Mouse (Mus musculus) right cerebral cortex, postnatal 14 days (tissue): ENCODE results near the gene Mrpl58.
"Not testable (repeated sequence)": the region's sequence is repeated elsewhere in the genome, so short reads cannot be mapped to it uniquely, and the experiment has no call there.

ENCODE experiments used
- DNase-seq: peaks from one replicate; pipeline ENCODE4 v3.0.0; 2022

Mrpl58 gene

DNA sequence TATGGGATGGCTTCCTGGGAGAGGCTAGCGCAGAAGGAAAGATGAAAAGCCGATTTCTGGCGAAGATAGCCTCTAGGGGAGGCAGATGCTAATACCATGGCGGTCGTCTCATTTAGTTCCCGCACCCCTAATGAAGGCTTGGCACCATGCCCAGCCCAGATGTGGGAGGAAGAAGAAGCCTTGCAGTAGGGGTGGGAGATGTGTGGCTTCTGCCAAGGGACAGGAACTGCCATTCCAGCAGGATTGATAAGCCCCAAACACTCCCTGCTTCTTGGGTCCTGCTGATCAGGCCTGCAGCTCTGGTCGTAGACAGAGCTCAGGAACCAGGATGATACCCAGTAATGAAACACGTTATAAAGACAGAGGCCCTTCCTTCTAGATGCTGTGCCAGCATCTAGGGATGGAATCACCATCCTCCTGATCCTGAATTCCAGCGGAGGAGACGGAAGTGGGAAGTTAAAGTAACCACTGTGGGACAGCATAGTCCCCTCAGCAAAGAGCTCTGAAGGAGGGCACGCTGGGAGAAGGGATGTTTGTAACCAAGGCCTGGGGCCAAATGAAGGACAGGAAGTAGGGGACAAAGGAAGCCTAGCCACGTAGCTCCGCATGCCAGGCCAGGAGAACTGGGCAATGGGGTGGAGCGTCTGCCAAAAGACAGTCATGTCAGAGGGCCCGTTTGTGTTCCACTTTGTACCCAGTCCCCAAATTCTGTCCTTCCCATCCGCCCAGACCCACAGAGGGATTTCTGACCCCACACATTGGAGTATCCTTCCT is 19.7 kb upstream of the Mrpl58 start:
- DNase-seq, result peak; percentile 69

DNA sequence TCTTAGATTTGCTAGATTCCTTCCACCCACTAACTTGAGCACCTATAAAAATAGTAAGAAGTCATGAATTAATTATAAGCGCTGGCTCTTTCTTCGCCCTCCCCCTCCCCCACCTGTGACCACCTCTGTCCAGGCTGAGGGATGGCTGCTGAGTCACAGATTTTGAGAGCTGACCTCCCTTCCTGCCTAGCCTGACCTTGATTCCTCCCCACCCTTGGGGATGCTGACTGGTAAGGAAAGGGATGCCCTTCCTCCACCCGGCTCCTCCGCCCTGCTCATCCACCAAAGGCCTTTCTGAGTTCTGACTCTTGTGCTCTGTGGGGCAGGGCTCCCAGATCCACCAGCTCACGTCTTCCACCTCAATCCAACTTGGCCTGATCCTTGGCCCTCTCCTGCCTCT is 19.0 kb upstream of the Mrpl58 start:
- DNase-seq, result no peak

DNA sequence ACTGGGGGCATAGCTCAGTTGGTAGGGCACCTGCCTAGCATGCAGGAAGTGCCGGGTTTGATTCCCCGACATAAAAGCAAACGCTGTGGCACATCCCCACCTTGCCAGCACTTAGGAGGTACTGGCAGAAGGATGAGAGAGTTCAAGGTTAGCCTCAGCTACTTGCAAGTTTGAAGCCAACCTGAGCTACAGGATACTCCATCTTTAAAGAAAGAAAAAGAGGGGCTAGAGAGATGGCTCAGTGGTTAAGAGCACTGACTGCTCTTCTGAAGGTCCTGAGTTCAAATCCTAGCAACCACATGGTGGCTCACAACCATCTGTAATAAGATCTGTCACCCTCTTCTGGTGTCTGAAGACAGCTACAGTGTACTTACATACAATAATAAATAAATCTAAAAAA is 16.7 kb upstream of the Mrpl58 start:
- not testable (repeated sequence) for DNase-seq

DNA sequence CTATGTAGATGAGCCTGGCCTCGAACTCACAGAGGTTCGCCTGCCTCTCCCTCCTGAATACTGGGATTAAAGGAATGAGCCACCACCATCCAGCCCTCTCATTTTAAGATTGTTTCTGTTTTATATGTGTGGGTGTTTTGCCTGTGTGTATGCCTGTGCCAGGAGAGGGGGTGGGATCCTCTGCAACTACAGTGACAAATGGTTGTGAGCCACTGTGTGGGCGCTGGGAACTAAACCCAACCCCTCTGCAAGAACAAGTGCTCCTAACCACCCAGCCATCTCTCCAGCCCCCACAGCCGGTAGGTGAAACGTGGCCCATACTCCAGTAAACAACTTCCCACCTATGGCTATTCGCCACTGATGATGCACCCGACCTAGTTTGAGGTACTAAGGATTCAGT is 12.2 kb upstream of the Mrpl58 start:
- no peak for DNase-seq

DNA sequence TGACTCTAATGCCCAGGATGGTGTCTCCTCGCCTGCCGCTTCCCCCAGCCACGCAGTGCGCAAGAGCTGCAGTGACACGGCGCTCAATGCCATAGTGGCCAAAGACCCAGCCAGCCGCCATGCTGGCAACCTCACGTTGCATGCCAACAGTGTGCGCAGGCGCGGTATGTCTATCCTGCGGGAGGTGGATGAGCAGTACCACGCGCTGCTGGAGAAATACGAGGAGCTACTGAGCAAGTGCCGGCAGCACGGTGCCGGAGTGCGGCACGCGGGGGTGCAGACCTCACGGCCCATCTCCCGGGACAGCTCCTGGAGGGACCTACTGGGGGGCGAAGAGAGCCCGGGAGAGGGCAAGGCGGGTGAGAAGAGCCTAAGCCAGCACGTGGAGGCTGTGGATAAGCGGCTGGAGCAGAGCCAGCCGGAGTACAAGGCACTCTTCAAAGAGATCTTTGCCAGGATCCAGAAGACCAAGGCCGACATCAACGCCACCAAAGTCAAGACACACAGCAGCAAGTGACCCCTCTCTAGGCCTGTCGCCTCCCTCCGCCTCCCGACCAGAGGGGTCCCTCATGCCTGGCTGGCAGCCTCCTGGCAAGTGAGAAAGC is 9.7 kb upstream of the Mrpl58 start:
- no peak for DNase-seq

DNA sequence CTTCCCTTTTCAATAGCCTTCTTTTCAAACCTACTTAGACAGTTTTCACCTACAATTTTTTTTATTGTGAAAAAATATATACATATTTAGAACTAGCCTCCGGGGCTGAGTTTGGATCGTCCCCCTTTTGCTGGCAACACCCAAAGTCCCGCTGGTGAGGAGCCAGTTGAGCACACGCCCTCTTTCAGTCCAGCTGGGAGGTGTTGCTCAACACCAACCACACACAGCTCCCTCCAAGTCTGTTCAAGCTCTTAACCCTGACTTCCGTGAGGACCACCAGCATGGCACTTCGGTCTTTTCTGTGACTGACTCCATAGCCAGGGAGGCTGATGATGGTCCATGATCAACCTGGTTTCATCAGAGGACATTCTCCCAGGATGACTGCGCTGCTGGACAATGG is 5.5 kb upstream of the Mrpl58 start:
- no peak for DNase-seq

DNA sequence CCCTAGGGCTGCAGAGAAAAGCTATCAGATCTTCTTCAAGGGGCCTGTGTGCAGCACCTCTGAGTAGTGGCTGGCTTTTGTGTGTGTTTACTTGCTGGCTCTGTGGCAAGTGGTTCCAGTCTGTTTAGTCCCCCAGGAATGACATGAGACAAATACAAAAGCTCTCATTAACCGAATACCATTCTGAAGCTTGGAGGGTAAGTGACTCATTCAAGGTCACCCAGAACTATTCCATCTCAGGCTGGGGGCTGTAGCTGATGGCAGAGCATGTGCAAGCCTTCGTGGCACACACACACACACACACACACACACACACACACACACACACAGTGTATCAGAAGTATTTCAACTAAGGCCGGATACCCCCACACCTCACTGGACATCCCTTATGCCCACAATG is 3.4 kb upstream of the Mrpl58 start:
- DNase-seq, result no peak

DNA sequence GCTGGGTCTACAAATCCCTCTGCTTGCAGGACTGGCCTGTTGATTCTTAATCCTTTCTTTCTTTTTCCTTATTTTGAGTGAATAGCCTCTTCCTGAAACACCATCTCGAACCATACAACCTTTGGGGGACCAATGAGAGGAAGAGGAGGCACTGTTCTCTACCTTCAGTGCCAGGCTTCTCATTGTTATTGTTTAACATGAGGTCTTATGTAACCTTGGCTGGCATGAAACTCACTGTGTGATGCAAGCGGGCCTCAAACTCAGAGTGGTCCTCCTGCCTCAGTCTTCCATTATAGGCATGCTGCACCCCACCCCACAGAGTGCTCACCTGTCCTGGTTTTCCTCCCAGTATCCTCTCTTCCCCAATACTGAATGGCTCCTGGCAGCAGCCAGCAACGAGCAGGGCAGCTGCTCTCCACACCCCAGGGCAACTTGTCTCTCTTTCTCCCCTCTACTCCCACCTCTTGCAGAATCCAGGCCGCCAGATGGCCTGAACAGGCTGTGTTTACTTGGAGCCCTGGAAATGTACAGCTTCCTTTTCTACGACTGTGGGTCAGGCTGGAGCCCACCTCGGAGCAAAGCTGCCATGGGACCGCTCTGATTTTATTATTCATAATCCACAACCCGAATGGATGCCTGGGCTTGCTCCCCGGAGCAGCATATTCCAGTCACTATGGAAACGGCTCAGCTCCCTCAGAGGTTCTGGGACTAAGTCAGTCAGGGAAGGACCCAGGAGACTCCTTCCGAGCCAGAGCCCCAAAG is 2.7 kb upstream of the Mrpl58 start:
- peak; percentile 23 for DNase-seq

DNA sequence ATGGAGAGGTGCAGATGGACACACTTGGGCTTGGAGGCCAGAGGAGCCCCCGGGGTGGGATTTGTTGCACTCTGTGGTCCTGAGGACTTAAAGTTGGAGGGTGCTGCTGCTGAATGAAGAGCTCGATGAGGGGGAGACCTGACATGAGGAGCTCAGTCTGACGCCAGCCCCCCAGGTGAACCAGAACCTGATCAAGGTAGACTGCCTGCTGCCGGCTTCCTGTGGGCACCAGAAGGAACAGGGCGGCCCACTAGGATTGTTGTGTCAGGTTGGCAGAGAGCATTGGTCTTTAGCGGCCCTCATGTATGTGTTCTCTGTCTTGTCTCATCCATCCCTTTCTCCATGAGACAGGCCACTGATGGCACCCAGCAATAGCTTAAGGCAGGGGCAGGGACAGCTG is 2.2 kb downstream of the Mrpl58 start:
- no peak for DNase-seq

DNA sequence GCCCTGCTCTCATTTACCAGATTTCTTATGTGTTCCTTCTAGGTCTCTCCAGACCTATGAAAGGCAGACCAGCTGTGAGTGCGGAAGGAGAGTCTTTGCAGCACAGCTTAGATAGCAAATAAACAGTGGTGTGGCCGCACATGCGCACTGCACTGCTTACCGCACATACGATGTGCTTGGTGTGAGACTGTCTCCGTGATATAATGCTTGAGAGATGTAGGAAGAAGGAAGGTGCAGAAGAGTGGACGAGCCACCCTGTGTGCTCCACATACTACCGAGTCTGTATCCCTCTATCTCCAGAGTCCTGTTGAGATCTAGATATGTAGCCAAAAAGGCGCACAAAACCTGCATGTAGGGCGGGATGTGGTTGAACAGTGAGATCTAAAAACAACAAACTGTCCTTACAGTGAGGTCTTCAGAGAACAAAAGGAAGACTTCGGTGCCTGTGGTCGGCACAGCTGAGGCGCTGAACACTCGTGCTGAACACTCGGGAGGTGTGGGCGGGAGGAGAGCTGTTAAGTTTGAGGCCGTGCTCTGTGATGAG is 3.4 kb downstream of the Mrpl58 start:
- DNase-seq, result no peak

DNA sequence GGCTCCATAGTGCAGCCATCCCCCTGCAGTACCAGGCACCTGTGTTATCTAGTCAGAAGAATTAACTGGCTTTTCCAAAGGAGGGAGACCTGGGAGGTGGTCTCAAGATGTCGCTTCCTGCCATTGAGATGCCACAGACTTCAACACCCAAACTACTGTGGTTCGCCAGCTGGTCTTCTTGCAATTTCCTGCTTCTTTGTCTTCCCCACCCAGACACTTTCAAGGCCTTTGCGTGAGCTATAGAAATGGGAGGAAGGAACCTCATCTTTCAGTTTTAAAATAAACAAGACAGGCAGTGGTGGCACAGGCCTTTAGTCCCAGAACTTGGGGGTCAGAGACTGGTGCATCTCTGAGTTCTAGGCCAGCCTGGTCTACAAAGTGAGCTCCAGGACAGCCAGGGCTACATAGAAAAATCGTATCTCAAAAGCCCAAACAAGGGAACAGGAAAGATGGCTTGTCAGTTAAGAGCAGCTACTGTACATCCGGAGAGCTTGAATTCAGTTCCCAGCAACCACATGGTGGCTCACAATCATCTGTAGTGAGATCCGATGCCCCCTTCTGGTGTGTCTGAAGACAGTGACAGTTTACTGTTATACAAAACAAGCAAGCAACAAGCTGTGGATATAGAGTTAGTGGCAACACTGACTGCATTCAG is 4.8 kb downstream of the Mrpl58 start:
- no peak for DNase-seq

DNA sequence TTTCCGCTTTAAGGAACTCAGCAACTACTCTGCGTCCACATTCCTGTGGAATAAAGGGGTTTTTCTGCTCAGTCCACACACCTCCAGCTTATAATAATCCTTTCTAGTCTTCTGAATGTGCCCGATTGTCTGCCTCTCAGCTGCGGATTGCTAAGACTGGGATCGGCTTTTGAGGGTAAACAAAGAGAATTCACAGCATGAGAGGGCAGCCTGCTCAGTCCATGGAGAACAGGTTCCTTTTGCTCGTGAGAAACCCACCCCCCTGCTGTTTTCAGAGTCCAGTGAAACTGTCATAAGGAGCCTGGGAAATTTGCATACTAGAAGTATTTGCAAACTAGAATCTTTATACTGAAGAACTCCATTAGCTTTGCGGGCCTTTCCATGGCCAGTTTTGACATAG is 6.0 kb downstream of the Mrpl58 start:
- DNase-seq, result no peak

DNA sequence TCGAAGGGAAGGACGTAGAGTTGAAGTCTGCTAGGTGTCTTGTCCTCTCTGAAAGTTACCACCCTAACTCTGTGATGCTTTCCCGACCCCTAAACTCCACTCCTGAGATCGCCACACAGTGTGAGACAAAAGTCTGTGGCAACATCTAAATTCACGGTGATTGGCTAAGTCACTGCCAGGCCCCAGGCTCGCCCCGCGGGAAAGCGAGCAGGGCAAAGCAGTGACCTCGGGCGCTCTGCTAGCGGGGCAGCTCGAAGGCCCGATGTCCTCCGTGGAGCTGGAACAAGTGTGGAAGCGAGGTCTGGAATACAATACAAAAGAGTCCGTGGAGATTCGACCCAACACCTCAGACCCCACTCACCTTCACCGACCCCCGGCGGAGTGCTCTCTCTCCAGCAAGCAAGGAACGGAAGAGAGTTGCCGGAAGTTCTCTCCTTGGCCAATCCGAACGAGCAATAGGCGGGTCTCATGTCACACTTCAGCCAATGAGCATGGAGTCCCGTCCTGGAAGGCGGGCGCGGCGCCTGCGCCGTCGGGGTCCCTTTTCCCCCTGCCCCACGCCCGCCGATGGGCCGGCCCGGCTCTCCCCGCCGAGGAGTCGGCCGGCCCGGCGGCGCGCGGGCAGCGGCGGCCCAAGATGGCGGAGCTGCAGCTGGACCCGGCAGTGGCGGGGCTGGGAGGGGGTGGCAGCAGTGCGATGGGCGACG is 16.1 kb downstream of the Mrpl58 start, which contains the start of the genes Atp5h and Kctd2:
TSS of gene Atp5h (minus strand) at position 432 of the 707 bp plus-strand sequence.
TSS of gene Kctd2 (plus strand) at position 598 of the 707 bp plus-strand sequence.
- peak; percentile 95 for DNase-seq

DNA sequence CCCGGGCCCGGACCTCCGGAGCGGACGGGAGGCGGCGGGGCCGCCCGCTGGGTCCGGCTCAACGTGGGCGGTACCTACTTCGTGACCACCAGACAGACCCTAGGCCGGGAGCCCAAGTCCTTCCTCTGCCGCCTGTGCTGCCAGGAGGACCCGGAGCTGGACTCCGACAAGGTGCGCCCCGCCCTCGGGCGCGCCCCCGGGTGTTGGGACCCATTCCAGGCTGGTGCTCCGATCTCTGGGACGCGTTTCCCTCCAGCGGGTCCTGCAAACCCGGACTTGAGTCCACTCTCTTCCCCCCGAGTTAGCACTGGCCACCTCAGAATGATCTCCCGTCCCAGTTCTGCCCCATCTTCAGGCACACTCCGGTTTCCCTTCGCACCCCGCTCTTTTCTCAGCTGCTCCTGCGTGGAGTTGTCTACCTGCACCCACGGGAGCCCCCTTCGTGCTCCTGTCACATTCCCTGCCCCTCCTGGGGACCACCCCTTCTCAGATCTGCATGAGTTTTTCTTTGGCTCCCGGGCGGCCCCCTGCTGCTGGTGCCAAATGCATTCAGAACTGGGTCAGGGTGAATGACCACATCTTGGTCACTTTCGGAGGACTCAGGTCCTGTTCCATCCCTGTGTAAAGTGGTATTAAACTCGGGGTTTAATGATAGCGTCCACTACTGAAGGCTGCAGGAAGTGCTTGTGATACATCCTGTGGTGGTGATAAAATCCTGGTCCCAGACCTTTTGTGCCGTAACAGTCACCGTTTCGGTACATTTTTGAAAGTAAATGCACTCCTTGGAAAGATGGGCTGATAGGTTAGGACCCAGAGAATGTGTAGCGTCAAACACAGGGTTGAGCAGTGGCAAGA is 17.0 kb downstream of the Mrpl58 start:
- peak; percentile 52 for DNase-seq

DNA sequence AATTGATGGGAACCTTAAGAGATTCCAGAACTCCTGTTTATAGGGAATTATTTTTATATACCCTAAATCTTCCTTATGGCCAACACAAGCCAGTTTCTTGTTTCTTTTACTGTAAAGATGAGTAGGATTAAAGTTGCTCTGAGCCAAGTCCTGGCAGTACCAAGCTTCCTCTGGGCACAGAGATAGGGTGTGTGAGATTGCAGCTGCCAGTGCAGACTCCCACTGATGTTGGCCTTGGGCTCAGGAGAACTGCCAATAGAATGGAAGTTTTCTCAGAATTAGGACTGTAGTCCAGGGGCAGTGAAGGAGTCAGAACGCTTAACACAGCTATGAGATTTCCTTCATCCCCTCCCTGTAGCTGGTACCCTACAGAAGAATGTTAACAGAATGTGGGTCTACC is 17.8 kb downstream of the Mrpl58 start:
- no peak for DNase-seq

DNA sequence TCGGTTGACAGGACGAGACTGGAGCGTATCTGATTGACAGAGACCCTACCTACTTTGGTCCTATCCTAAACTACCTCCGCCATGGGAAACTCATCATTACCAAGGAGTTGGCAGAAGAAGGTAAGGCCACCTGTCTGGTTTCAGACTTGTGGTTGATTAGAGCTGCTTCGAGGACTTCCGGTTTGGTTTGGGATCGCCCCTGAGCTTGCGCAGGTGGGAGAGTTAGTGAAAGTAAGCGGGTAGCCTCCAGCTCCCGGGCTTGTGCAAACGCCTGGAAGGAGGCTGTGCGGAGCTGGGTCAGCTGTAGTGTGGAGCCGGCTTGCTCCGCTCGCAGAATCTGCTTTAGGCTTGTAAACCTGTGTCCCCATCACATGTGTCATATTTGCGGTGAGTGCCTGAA is 18.4 kb downstream of the Mrpl58 start:
- no peak for DNase-seq

DNA sequence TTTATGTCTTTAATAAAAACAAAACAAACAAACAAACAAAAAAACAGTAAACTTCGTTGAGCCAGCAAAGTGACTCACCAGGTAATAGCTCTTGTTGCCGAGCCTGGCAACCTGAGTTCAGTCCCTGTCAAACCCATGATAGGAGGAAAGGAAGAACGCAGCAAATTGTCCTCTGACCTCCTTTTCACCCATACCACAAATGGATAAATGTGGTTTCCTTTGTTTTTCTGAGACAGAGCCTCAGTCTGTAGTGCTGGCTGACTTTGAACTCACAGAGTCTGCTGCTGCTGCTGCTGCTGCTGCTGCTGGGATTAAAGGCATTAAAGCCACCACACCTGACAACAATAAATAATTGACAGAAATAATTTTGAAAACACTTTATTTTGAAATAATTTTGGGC is 19.5 kb downstream of the Mrpl58 start:
- DNase-seq, result no peak

DNA sequence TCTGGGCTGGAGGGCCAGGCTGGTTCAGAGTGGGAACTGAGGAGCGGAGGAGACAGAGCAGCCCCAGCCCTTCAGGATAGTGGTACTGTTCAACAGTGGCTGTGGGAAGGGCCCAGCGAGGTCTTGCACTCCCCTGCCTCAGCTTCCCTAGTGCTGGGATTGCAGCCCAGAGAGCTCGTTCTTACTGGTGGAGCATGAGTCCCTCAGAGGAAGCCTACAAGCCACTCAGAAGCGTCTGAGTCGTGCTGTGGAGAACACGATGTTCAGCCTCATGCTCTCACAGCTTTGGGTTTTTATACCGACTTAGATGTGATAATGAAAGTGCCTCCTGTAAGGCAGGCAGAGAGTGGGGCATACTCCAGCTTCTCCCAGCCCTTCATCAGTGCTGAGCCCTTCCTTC is 21.1 kb downstream of the Mrpl58 start:
- no peak for DNase-seq

DNA sequence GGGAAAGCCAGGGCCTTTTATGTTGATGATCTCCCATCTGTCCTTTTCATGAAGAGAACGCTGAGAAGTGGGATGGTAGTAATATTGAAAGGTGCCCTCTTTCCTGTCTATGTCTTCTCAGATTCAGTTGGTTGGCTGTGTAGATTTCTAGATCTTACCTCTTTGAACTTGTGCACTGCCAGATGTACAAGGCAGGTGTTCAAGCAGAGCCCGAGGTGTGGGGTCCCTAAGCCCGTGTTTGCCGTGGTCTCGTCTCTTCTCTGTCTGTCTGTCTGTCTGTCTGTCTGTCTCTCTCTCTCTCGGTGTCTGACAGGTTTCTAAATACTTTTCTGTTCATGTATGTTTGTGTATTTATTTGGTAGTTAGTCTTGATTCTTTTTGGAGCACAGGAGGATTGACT is 22.1 kb downstream of the Mrpl58 start:
- no peak for DNase-seq

DNA sequence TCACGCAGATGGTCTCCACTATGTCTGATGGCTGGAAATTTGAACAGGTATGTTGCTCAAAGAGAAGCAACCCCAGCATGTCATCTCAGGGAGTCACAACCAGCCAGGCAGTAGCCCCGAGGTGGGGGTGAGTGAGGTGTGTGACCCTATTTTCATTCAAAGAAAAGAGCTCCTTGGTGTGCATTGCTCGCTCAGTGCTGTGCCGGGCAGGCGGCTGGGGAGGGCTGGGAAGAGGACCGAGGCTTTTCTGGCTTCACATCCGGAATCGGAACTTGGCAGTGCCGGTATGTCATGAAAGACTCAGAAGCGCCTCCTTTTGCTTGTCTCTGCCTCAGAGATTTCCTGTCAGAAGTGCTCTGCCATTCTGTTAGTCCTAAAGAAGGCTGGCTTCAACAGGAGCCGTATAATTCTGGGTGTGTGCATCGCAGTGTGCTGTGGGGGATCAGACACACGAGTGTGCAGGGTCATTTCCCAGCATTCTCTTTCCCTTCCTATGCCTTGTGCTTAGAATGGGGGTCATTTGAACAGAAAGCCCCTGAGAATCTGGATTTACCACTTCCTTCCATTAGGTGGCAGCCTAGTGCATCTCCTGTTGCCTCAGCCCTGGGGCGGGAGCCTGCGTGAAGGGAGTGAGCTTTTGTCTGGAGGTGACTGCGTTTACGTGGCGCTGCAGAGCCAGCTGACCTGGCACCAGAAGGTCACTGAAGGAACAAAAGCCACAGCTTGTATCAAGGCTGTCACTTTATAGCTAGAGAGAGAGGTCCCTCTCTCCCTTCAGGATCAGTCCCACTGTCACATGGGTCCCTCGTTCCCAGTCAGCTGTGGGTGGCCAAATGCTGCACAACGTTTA is 24.2 kb downstream of the Mrpl58 start:
- peak; percentile 71 for DNase-seq
